Mouse (Mus musculus) liver, embryonic 14.5 days (tissue): Measurements from ENCODE around the gene Smg6.
A peak's percentile ranks its signal among the peaks of the same experiment; 100 is the strongest.

Experiments used
- CTCF ChIP-seq: IDR thresholded peaks from 2 replicates; pipeline ENCODE4 v1.5.1; 2016; ENCODE audit warnings: antibody characterized with exemption, low read depth, control low read depth
- EP300 ChIP-seq: IDR thresholded peaks from 2 replicates; pipeline ENCODE4 v1.6.1; 2016; ENCODE audit warnings: antibody characterized with exemption, low read depth

GRCm38 (mm10) chr11:74925577-74926387 is at the start of gene Smg6, which contains the start of gene Srr:
- TF ChIP-seq EP300 = no peak
- TF ChIP-seq CTCF = peak; percentile 19; the same call in 1 of the 2 replicates
